Mouse (Mus musculus): ENCODE data around the gene Ccr3.
"Not testable (repeated sequence)": the region's sequence is repeated elsewhere in the genome, so short reads cannot be mapped to it uniquely, and the experiment has no call there.

The Ccr3 gene

GRCm38 (mm10) chr9:124053532-124053931, 31.8 kb downstream of the Ccr3 start:
- DNase-seq (ENCODE audit: low read depth, low spot score): no peak

- DNase-seq (ENCODE audit: low read depth, low spot score): no peak
Observed at GRCm38 (mm10) chr9:124056158-124056709, 34.5 kb downstream of the Ccr3 start.

DNA sequence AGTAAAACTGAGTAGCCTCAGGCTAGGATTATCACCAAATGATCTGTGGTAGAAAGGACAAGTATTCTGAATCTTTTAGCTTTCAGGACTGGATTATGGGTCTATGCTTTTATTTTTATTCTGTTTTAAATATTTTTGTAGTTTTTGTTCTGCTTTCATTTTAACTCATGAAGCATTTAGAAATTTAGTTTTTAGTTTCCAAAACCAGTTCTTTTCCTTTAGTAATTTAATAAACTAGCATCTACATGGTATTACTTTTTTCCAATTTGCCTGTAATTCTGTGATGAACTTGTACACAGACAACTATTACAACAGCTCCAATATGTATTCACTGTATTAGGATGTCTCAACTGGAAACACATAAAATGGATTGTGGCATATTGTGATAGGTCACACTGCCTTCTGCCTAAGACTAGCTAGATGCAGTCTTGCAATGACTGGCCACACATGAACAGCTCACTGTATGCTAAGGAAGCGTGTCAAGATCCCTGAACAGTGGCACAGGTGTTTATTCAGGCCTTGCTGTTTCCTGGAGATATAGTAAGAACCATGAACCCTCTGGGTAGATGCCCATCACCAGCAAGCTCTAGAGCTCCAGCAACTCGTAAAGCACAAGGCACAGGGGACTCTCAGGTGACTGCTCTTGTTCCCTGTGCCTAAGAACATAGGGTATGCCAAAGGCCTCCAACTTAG, 38.0 kb downstream of the Ccr3 start:
- DNase-seq (ENCODE audit: low read depth, low spot score): no peak

DNA sequence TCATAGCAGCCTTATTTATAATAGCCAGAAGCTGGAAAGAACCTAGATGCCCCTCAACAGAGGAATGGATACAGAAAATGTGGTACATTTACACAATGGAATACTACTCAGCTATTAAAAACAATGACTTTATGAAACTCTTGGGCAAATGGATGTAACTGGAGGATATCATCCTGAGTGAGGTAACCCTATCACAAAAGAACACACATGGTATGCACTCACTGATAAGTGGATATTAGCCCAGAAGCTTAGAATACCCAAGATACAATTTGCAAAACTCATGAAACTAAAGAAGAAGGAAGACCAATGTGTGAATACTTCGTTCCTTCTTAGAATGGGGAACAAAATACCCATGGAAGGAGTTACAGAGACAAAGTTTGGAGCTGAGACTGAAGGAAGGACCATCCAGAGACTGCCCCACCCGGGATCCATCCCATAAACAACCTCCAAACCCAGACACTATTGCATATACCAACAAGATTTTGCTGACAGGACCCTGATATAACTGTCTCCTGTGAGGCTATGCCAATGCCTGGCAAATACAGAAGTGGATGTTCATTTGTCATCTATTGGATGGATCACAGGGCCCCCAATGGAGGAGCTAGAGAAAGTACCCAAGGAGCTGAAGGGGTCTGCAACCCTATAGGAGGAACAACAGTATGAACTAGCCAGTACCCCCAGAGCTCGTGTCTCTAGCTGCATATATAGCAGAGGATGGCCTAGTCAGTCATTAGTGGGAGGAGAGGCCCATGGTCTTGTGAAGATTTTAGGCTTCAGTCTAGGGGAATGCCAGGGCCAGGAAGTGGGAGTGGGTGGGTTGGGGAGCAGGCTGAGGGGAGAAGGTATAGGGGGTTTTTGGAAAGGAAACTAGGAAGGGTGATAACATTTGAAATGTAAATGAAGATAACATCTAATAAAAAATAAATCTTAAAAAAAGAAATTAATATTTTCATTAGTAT, 40.0 kb downstream of the Ccr3 start:
- DNase-seq (ENCODE audit: low read depth, low spot score): not testable (repeated sequence)

DNA sequence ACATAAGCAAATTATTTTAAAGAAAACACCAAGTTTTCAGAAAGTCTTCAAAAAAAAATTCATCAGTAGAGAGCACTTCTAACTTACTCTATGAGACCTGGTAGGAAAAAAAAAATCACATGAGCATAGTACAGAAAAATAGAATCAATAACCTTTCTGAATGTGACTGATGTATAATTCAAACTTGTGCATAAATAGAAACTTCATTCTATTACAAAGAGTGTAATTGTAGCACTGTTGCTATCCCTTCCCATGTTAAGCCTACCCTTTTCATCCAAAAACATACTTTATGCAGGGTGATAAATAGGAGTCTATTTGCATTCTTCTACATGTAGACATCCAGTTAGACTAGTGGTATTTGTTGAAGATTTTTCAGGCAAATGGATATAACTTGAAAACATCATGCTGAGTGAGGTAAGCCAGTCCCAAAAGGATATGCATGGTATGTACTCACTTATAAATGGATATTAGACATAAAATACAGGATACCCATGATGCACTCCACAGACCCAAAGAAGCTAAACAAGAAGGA, 44.9 kb downstream of the Ccr3 start:
- DNase-seq (ENCODE audit: low read depth, low spot score): no peak

- no peak for DNase-seq (ENCODE audit: low read depth, low spot score)
Observed at GRCm38 (mm10) chr9:124068098-124069058, 46.6 kb downstream of the Ccr3 start.

DNA sequence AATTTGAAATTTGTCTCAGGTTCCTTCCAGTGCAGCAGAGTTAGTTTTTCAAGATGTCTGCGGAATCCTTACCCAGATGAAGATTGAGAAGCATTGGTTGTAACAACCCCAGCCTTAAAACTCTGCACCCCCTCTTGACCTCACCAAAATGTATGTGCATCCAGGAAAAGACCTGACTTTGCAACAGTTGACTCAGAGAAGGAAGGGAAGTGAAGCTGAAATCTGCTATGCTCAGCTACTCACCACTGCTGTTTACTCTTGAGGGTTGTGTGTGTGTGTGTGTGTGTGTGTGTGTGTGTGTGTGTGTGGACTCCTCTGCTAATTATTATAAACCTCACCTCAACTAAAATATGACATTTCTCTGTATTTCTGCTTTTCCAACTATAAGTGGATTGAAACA, 49.7 kb downstream of the Ccr3 start:
- DNase-seq (ENCODE audit: low read depth, low spot score): no peak

GRCm38 (mm10) chr9:124079803-124080202, 58.0 kb downstream of the Ccr3 start:
- DNase-seq (ENCODE audit: low read depth, low spot score): no peak

- not testable (repeated sequence) for DNase-seq (ENCODE audit: low read depth, low spot score)
Observed at GRCm38 (mm10) chr9:124080471-124080870, 58.7 kb downstream of the Ccr3 start.

Measured in WW6 (cell line).